Mouse (Mus musculus) spleen, adult 2 months (tissue): ENCODE data around the gene Cdyl. TPM values are rescaled to one million over a fixed set of nuclear protein-coding genes. Genes with fewer than 3 reads are reported as not detected.

ENCODE experiments used
- DNase-seq, 2 experiments: peaks; one replicate each; pipeline versions ENCODE4 v3.0.0 to v3.0.0-alpha.2; 2012 to 2021; ENCODE audit warnings: low spot score in 2 of 2, low read depth in 1 of 2
- H3K27ac ChIP-seq: fragments of 200-500 bp; 2 replicates; pipeline ENCODE4 v1.5.1; 2012; ENCODE audit warnings: low read length, inconsistent platforms; ENCODE audit not compliant: insufficient read depth
- H3K27me3 ChIP-seq: fragments of 200-500 bp; 2 replicates; pipeline ENCODE4 v1.6.1; 2012; ENCODE audit warnings: mild to moderate bottlenecking, moderate library complexity, low read length, inconsistent platforms; ENCODE audit not compliant: control insufficient read depth, insufficient read depth
- H3K36me3 ChIP-seq: fragments of 200-500 bp; 2 replicates; pipeline ENCODE4 v1.6.1; 2012; ENCODE audit warnings: mild to moderate bottlenecking, low read length, inconsistent platforms; ENCODE audit not compliant: control insufficient read depth, insufficient read depth
- H3K4me1 ChIP-seq: fragments of 200-500 bp; 2 replicates; pipeline ENCODE4 v1.6.1; 2011; ENCODE audit warnings: inconsistent platforms; ENCODE audit not compliant: control insufficient read depth, insufficient read depth, insufficient read length
- H3K4me3 ChIP-seq: fragments of 200-500 bp; 2 replicates; pipeline ENCODE4 v1.5.1; 2011; ENCODE audit warnings: mild to moderate bottlenecking, inconsistent platforms; ENCODE audit not compliant: insufficient read depth, insufficient read length; ENCODE audit errors: extremely low read depth
- CTCF ChIP-seq: fragments of 200-500 bp; IDR thresholded peaks from 2 replicates; pipeline ENCODE4 v1.5.1; 2011; ENCODE audit warnings: mild to moderate bottlenecking, inconsistent platforms; ENCODE audit not compliant: insufficient read depth, insufficient read length, insufficient replicate concordance; ENCODE audit errors: extremely low read depth
- POLR2A ChIP-seq: fragments of 200-500 bp; IDR thresholded peaks from 2 replicates; pipeline ENCODE4 v1.6.1; 2011; ENCODE audit warnings: low read depth, low read length, inconsistent platforms
- WGBS: fragments of 180-500 bp; shearing (Covaris S2); methylation state at CpG from one replicate; pipeline ENCODE4 v1.1.7; 2018; 5-methylcytosine and 5-hydroxymethylcytosine counted together
- polyA plus RNA-seq: library from polyadenylated mRNA; depleted of rRNA; stranded (reverse); fragments of >200 nt; gene quantifications from 2 replicates; pipeline ENCODE4 v1.2.3, GENCODE M21; 2012

Cdyl gene
- polyA plus RNA-seq, 1 experiment: 4.4 TPM

DNA sequence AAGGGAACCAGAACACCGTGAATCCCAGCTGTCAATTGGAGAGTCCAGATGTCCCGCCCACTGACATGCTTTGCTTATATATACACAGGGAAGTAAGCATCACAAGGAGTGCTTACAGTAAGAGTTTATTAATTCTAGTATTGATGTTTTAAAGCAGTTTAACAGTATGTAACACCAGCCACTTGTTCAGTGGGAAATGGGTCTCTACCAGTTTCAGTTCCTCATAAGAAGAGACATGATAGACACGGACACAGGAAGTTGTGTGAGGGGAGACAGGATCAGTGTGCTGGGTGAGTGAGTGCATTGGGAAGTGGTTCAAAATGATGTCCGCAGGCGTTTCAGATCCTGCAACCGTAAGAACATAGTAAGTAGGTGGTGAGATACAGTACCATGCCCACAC lies 123.9 kb downstream of the Cdyl start:
- Histone ChIP-seq H3K27me3 (no peaks in the 10 kb centered on the region), H3K27ac (peak overlapping the region; percentile 67), H3K36me3 (no peaks in the 10 kb centered on the region), H3K4me1 (peaks cover 4% of the 10 kb centered on the region), H3K4me3 (no peak overlapping the region)
- TF ChIP-seq POLR2A: no peak
- no peak for TF ChIP-seq CTCF
- peak; percentile 48 to 55 for DNase-seq
- 26% methylated on average over 6 of the region's 6 CpGs for WGBS

DNA sequence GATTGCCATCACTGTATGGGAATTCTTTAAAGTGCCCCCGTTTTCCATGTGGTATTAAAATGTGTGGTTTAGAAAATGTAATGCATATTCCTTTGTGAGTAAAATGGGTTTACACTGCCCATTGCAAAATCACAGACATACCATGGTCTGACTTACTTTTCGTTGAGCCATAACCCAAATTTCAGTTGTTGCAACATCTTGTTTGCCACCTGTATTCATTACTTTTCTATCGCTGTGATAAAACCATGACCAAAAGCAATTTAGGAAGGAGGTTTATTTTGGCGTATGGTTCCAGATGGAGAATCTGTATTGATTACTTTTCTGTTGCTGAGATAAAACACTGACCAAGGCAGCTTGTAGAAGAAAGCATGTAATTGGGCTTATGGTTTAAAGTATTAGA lies 124.6 kb downstream of the Cdyl start:
- Histone ChIP-seq H3K27ac (no peak overlapping the region), H3K36me3 (no peaks in the 10 kb centered on the region), H3K4me1 (peaks cover 4% of the 10 kb centered on the region), H3K27me3 (no peaks in the 10 kb centered on the region), H3K4me3 (no peak overlapping the region)
- WGBS: 85% methylated on average over 4 of the region's 4 CpGs
- TF ChIP-seq CTCF: no peak
- TF ChIP-seq POLR2A: no peak
- no peak for DNase-seq

DNA sequence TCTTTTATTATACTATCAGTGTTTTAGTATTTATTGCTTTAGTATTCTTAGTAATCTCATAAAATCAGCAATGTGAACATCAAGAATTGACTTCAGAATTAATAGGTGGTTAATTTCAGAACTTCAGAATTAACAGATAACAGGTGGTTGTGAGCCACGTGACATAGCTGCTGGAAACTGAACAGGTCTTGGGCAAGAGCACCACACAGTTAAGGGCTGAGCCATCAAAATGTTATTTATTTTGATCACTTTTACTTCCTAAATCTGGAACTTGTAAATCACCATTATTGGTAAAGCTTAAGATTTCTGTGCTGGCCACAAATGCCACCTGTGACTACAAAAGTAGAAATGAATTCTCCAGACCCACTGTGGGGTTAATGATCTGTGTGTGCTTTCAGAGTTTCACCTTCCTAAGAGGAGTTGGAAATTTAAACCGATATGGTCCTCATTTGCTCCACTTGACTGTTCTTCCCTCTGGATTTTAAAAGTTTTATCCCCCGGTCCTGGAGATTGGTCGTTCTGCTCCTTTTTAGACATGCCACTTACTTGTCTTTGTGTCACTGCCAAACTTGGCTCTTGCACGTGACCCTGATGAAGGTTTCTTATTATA lies 125.8 kb downstream of the Cdyl start:
- H3K27me3 ChIP-seq: no peaks in the 10 kb centered on the region
- no peaks in the 10 kb centered on the region for H3K36me3 ChIP-seq
- H3K27ac ChIP-seq: no peak overlapping the region
- H3K4me1 ChIP-seq: peaks cover 6% of the 10 kb centered on the region
- H3K4me3 ChIP-seq: no peak overlapping the region
- TF ChIP-seq CTCF (no peak), POLR2A (no peak)
- DNase-seq: no peak
- WGBS: 83% methylated on average over 5 of the region's 5 CpGs

DNA sequence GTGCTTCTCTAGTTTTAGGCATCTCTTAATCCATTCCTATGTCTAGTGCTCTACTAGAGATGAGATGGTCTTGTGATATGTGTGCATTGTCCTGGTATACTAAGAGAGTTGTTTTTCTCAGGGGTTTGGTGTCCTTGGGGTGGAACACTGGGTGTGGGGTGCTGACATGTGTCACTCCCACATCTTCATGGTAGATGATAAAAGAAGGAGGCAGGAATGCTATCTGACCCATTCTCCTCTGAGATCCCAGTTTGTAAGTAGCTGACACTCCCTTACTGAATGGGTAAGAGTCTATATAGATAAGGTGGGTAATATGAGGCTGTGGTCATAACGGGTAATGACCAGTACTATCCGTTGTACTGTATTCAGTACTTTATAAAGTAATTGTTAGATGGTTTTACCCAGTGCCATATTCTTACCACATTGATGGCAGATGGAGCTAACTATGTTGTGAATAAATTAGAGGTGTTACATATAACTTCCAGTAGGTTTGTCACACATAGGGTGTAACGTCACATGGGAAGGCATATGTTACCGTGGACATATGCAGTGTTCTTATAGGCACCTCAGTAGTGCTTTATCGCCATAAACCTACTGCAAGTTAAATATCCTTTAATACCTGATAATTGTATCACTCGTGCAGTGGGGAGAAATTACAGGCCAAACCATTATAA lies 127.2 kb downstream of the Cdyl start:
- Histone ChIP-seq H3K4me1 (peaks cover 6% of the 10 kb centered on the region), H3K4me3 (no peak overlapping the region), H3K27me3 (no peaks in the 10 kb centered on the region), H3K27ac (no peak overlapping the region), H3K36me3 (no peaks in the 10 kb centered on the region)
- 93% methylated on average over 6 of the region's 6 CpGs for WGBS
- DNase-seq: no peak
- no peak for TF ChIP-seq POLR2A
- TF ChIP-seq CTCF: no peak

DNA sequence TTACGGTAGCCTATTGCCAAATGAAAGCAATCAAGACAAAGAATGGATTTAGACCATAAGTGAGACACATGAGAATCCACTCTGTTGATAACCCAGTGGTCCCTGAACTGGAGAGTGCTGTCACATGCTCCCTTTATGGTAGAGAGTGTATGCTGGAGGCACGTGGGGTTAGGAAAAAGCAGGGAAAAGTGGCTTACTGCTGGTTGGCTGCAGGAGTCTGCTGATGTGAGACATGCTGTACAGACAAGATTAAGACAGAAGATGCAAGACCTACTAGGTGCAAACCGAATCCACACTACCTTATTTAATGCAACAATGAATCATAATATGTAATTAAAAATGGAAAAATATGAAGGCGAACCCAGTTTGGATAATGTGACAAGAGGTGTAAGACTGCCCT lies 129.9 kb downstream of the Cdyl start:
- DNase-seq: no peak
- WGBS: 96% methylated on average over 4 of the region's 4 CpGs
- H3K36me3 ChIP-seq: no peaks in the 10 kb centered on the region
- no peak overlapping the region for H3K27ac ChIP-seq
- no peaks in the 10 kb centered on the region for H3K27me3 ChIP-seq
- TF ChIP-seq POLR2A: no peak
- TF ChIP-seq CTCF: no peak
- H3K4me3 ChIP-seq: no peak overlapping the region
- peaks cover 2% of the 10 kb centered on the region for H3K4me1 ChIP-seq

DNA sequence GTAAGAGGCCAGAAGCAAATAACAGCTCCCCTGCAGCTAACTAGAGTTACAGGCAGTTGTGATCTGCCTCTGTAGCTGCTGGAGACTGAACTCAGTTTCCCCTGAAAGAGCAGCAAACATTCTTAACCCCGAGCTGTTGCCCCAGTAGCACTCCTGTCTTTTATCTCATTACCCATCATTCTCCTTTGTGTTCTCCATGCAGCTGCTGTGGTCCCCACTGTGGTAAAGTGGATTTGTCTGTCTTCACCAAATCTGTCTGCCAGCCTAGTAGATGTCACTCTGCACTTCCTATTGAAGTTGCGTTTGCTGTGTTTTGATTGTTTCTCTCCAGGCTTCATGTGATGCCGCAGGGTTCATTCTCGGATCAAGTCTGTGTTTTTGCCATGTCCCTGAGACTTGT lies 130.8 kb downstream of the Cdyl start:
- no peak for TF ChIP-seq CTCF
- no peak for TF ChIP-seq POLR2A
- 58% methylated on average over 4 of the region's 4 CpGs for WGBS
- no peak for DNase-seq
- Histone ChIP-seq H3K27ac (no peak overlapping the region), H3K4me1 (peaks cover 2% of the 10 kb centered on the region), H3K27me3 (no peaks in the 10 kb centered on the region), H3K36me3 (no peaks in the 10 kb centered on the region), H3K4me3 (no peak overlapping the region)

DNA sequence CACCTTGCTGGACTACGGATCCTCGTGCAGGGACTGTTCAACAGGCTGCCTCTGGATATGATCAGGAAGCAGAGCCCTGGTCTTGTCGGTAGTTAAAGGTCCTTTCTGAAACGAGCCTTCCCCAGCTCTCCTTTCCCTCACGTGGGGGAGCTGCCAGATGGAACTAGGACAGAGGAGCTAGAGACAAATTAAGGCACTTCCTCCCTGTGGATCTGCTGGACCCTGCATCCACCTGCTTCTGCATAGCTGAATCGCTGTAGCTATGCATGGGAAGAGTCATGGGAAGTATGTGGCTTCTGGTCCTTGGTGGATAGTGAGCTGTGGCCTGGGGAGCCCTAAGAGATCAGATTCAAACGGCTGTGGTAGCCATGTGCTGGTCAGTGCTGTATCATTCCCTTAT lies 134.7 kb downstream of the Cdyl start:
- no peaks in the 10 kb centered on the region for H3K36me3 ChIP-seq
- 86% methylated on average over 7 of the region's 7 CpGs for WGBS
- H3K4me3 ChIP-seq: no peak overlapping the region
- no peak overlapping the region for H3K27ac ChIP-seq
- peaks cover 11% of the 10 kb centered on the region for H3K4me1 ChIP-seq
- H3K27me3 ChIP-seq: no peaks in the 10 kb centered on the region
- TF ChIP-seq POLR2A (no peak), CTCF (no peak)
- no peak for DNase-seq

DNA sequence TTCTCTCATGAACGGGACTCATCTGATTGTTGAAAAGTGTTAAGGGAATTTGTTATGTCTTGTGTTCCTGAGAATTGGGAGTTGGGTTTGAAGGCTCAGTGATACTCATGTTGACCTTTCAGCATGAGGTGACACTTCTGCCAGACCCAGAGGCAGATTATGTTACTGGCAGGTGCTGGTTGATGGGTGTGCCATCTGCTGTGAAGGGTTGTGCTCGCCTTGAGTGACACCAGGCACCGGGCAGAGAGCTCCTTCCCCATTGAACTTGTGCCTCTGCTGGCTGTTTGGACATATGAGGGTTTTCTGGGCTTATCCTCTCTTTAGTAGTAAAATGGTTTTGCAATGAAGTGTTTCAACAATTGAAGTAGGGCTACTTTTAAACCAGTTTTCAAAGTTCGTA lies 135.1 kb downstream of the Cdyl start:
- Histone ChIP-seq H3K4me3 (no peak overlapping the region), H3K27me3 (no peaks in the 10 kb centered on the region), H3K36me3 (no peaks in the 10 kb centered on the region), H3K27ac (no peak overlapping the region), H3K4me1 (peaks cover 8% of the 10 kb centered on the region)
- DNase-seq: no peak
- WGBS: 70% methylated on average over 4 of the region's 4 CpGs
- no peak for TF ChIP-seq POLR2A
- TF ChIP-seq CTCF: no peak
